Mouse (Mus musculus) hindbrain, embryonic 13.5 days (tissue): ENCODE results near the gene Traf1. TPM values are rescaled to one million over a fixed set of nuclear protein-coding genes. Genes with fewer than 3 reads are reported as not detected.

ENCODE experiments used
- ATAC-seq: fragments of 200-750 bp; cut with Nextera tagmentation; 2 replicates; pipeline ENCODE4 v1.8.0; 2017; ENCODE audit warnings: moderate TSS enrichment; ENCODE audit not compliant: low FRiP score
- H3K27ac ChIP-seq: fragments of 300-500 bp; sonication (generic); 2 replicates; pipeline ENCODE4 v1.5.1; 2015; ENCODE audit warnings: inconsistent platforms, mild to moderate bottlenecking, moderate library complexity
- H3K27me3 ChIP-seq: fragments of 300-500 bp; sonication (generic); 2 replicates; pipeline ENCODE4 v1.6.1; 2015; ENCODE audit warnings: mild to moderate bottlenecking, inconsistent platforms
- H3K36me3 ChIP-seq: fragments of 300-500 bp; sonication (generic); 2 replicates; pipeline ENCODE4 v1.6.1; 2015; ENCODE audit warnings: mild to moderate bottlenecking, inconsistent platforms
- H3K4me1 ChIP-seq: fragments of 300-500 bp; sonication (generic); replicated peaks from 2 replicates; pipeline ENCODE4 v1.6.1; 2015; ENCODE audit warnings: inconsistent platforms
- H3K4me2 ChIP-seq: fragments of 300-500 bp; sonication (generic); 2 replicates; pipeline ENCODE4 v1.6.1; 2015; ENCODE audit warnings: inconsistent platforms, mild to moderate bottlenecking, moderate library complexity
- H3K4me3 ChIP-seq: fragments of 300-500 bp; sonication (generic); 2 replicates; pipeline ENCODE4 v1.5.1; 2015; ENCODE audit warnings: mild to moderate bottlenecking, inconsistent platforms
- H3K9ac ChIP-seq: fragments of 300-500 bp; sonication (generic); 2 replicates; pipeline ENCODE4 v1.6.1; 2015; ENCODE audit warnings: mild to moderate bottlenecking, inconsistent platforms
- H3K9me3 ChIP-seq: fragments of 300-500 bp; sonication (generic); 2 replicates; pipeline ENCODE4 v1.6.1; 2016; ENCODE audit warnings: inconsistent platforms
- WGBS: fragments of 180-500 bp; shearing (Covaris S2); methylation state at CpG from one replicate; pipeline ENCODE4 v1.1.7; 2015; 5-methylcytosine and 5-hydroxymethylcytosine counted together
- polyA plus RNA-seq: library from polyadenylated mRNA; unstranded; fragments of >200 nt; fragmentation: Nextera tagmentation; extraction: Ambion mirVana; gene quantifications from 2 replicates; pipeline ENCODE4 v1.2.1, GENCODE M21; 2015

The Traf1 gene
- polyA plus RNA-seq, 1 experiment from 2014 or later = 0.73 TPM

- H3K4me2 ChIP-seq = no peak overlapping the region
- no peak overlapping the region for H3K27ac ChIP-seq
- H3K9ac ChIP-seq = no peak overlapping the region
- WGBS = 21% methylated on average over 2 of the region's 2 CpGs
- H3K27me3 ChIP-seq = 0 out of 2 replicates have a peak, but pooled peaks cover 6% of the 10 kb centered on the region
- H3K36me3 ChIP-seq = no peaks in the 10 kb centered on the region
- ATAC-seq = no peak
- H3K4me3 ChIP-seq = no peak overlapping the region
- no peaks in the 10 kb centered on the region for H3K4me1 ChIP-seq
- H3K9me3 ChIP-seq = no peaks in the 10 kb centered on the region
Measured at GRCm38 (mm10) chr2:34922729-34923128, 38.8 kb downstream of the Traf1 start.

- Histone ChIP-seq H3K4me2 (no peak overlapping the region), H3K4me3 (no peak overlapping the region), H3K9ac (no peak overlapping the region), H3K36me3 (no peaks in the 10 kb centered on the region), H3K27ac (no peak overlapping the region), H3K9me3 (no peaks in the 10 kb centered on the region), H3K27me3 (peaks cover 9% of the 10 kb centered on the region), H3K4me1 (no peaks in the 10 kb centered on the region)
- no peak for ATAC-seq
- WGBS = 63% methylated on average over 2 of the region's 2 CpGs
Measured at GRCm38 (mm10) chr2:34920144-34920543, 41.4 kb downstream of the Traf1 start.

DNA sequence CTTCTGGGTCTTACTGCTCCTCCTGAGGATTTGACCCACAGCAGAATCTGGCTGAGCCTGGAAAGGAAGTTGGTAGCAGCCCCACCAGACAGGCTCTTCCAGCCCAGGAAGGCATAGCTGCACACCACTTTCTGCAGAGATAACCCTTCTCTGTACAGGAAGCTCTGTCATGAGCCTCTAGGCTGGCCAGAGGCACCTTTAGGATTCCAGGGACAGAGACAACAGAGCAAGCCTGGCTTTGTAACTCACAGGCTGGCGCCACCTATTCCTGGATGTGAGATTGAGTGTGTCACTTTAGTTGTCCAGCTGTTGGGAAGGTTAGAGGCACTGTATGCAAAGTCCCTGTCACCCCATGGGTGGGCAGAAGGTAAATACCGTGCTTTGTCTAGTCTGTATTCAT lies 46.5 kb downstream of the Traf1 start:
- ATAC-seq = no peak
- no peak overlapping the region for H3K9ac ChIP-seq
- H3K4me1 ChIP-seq = peaks cover 22% of the 10 kb centered on the region
- H3K4me3 ChIP-seq = no peak overlapping the region
- WGBS = 61% methylated on average over 2 of the region's 2 CpGs
- H3K36me3 ChIP-seq = no peaks in the 10 kb centered on the region
- peak overlapping the region; percentile 82 for H3K4me2 ChIP-seq
- H3K27ac ChIP-seq = no peak overlapping the region
- H3K9me3 ChIP-seq = no peaks in the 10 kb centered on the region
- H3K27me3 ChIP-seq = peaks cover 47% of the 10 kb centered on the region

- Histone ChIP-seq H3K4me2 (peak overlapping the region; percentile 82), H3K27me3 (peaks cover 47% of the 10 kb centered on the region), H3K9me3 (no peaks in the 10 kb centered on the region), H3K27ac (no peak overlapping the region), H3K9ac (no peak overlapping the region; the same call in 1 of the 2 replicates), H3K4me1 (peaks cover 22% of the 10 kb centered on the region), H3K4me3 (peak overlapping the region; percentile 54), H3K36me3 (no peaks in the 10 kb centered on the region)
- ATAC-seq = no peak
- 7% methylated on average over 2 of the region's 2 CpGs for WGBS
Measured at GRCm38 (mm10) chr2:34914823-34915082, 46.8 kb downstream of the Traf1 start.

DNA sequence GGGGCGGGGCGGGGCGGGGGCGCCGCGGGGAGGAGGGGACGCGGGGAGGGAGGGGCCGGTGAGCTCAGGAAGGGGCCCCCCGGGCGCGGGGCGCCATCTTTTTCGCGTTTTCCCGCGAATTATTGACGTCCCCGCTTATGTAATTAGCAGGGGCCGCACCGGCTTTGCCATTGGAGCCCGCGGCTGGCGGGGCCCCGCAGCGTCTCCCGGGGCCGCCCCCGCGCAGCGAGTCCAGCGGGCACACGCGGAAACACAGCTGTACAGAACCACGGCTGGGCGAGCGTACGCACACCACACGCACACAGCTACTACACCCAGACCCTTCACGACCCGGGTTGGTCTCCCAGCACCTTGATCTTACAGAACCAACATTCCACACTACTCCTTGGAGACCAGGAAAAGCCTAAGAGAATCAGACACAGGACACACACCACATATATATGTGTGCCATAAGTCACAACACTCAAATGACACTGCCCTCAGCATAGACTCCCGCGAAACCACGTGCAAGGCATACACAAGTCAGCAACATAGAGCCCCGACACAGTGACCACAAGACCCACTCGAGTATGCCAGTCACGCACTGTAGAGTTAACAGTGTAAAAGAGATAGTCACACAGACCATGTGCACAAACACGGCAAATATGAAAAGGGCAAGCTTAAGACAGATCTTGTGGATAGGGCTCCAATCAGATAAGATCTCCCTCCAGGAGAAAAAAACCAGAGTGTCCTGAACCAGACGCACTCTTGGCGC lies 47.3 kb downstream of the Traf1 start:
- Histone ChIP-seq H3K9me3 (no peaks in the 10 kb centered on the region), H3K27me3 (peaks cover 47% of the 10 kb centered on the region), H3K36me3 (no peaks in the 10 kb centered on the region), H3K4me3 (peak overlapping the region; percentile 54), H3K4me2 (peak overlapping the region; percentile 82), H3K27ac (no peak overlapping the region), H3K4me1 (peaks cover 22% of the 10 kb centered on the region), H3K9ac (peak overlapping the region; percentile 69)
- ATAC-seq = peak; percentile 62
- 3% methylated on average over 45 of the region's 50 CpGs for WGBS

DNA sequence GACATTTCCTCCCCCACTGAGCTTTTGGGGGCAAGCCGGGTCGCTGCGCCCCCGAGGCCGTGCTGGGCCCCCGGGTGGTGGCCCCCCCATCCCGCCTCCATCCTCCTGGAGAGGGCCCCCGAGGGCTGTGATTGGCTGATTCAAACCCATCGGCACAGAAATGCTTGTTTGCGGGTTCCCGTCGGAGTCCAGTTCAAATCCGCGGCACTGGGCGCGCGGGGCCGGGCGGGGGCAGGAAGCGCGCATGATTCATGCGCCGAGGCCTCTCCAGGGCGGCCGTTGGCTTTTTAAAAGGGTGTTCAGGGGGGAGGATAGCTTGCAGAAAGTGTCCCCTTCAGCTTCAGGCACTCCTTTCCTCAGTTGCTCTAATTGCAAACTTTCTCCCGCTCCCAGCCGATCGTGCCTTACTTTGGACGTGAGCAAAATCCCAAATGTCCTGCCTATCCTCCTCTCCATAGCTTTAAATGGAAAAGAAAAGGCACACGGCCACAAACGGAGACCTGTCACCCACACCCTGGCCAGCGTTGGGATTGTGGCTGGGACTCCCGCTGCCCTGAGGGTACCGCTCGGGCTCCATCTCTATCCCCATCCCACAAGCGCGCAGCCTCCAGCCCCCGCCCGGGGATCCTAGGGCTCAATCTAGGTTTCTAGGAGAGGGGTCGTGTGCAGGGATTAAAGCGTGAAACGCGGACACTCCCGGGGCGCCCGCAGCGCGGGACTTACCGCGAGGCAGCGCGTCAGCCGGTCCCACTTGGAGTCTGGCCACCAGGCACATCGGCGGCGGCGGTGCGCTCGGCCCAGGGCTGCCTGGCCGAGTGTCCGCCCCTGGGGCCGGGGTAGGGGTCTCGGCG lies 48.1 kb downstream of the Traf1 start, which contains the start of gene Phf19:
Phf19 (minus strand) TSS at position 809 of the 851 bp plus-strand sequence.
- Histone ChIP-seq H3K4me3 (peak within 1 kb of the TSS; percentile 54), H3K9me3 (no peaks in the 10 kb centered on the region), H3K27ac (no peak within 1 kb of the TSS), H3K4me1 (peaks cover 22% of the 10 kb centered on the region), H3K36me3 (no peaks in the 10 kb centered on the region), H3K27me3 (peaks cover 47% of the 10 kb centered on the region), H3K9ac (peak within 1 kb of the TSS; percentile 69), H3K4me2 (peak within 1 kb of the TSS; percentile 82)
- 1% methylated on average over 53 of the region's 64 CpGs for WGBS
- ATAC-seq = peak; percentile 37; the same call in 1 of the 2 replicates

DNA sequence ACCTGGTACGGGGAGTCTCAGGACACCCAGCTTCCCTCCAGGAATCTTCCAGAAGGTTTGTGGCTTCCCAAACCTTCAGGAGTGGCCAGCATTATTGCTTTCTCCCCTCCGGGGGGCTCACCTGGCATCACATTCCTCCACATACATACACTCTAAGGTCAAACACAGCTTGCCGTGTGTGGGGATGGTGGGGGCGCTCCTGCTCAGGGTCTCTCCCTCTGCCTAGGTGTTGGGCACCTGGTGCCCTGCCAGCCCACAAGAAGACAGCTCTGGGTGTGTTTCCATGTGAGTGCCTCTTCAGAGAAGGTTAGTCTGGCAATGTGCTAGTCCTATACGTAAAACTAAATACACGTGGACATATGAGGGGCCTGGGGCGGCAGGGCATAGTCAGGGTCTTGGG lies 49.0 kb downstream of the Traf1 start:
- Histone ChIP-seq H3K4me3 (peak overlapping the region; percentile 54), H3K27ac (no peak overlapping the region), H3K9me3 (no peaks in the 10 kb centered on the region), H3K27me3 (peaks cover 47% of the 10 kb centered on the region), H3K4me1 (peaks cover 22% of the 10 kb centered on the region), H3K36me3 (no peaks in the 10 kb centered on the region), H3K9ac (no peak overlapping the region), H3K4me2 (peak overlapping the region; percentile 82; the same call in 1 of the 2 replicates)
- 45% methylated on average over 7 of the region's 7 CpGs for WGBS
- ATAC-seq = no peak

- ATAC-seq = no peak
- H3K4me3 ChIP-seq = no peak overlapping the region
- H3K4me2 ChIP-seq = no peak overlapping the region
- H3K27me3 ChIP-seq = peaks cover 47% of the 10 kb centered on the region
- no peaks in the 10 kb centered on the region for H3K9me3 ChIP-seq
- H3K9ac ChIP-seq = no peak overlapping the region
- no peak overlapping the region for H3K27ac ChIP-seq
- WGBS = 85% methylated on average over 5 of the region's 5 CpGs
- H3K36me3 ChIP-seq = no peaks in the 10 kb centered on the region
- peaks cover 22% of the 10 kb centered on the region for H3K4me1 ChIP-seq
Measured at GRCm38 (mm10) chr2:34911871-34912270, 49.7 kb downstream of the Traf1 start.

DNA sequence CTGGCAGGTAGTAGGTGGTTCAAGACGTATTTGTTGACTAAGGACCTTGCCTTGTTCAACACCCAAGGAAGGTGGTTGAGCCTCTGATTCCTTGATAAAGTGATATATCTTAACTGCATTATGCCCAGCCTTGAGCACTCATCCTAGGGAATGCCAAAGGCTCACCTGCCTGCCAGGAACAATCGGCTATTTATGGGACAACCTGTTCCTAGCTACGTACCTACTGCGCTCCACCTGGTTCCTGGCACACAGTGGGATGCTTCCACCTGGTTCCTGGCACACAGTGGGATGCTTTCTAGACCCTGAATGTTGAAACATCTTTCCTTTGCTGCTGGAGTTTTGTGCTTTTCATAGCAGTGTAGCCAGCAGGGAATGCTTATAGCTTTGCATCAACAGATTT lies 51.9 kb downstream of the Traf1 start:
- Histone ChIP-seq H3K9ac (no peak overlapping the region), H3K9me3 (no peaks in the 10 kb centered on the region), H3K27me3 (peaks cover 42% of the 10 kb centered on the region), H3K4me3 (no peak overlapping the region), H3K36me3 (no peaks in the 10 kb centered on the region), H3K27ac (no peak overlapping the region), H3K4me2 (no peak overlapping the region), H3K4me1 (peaks cover 19% of the 10 kb centered on the region)
- no peak for ATAC-seq
- 91% methylated on average over 4 of the region's 4 CpGs for WGBS

- no peak for ATAC-seq
- WGBS = 42% methylated on average over 12 of the region's 12 CpGs
Measured at GRCm38 (mm10) chr2:34906861-34907604, 54.5 kb downstream of the Traf1 start.

GRCm38 (mm10) chr2:34906426-34906825 lies 55.1 kb downstream of the Traf1 start:
- Histone ChIP-seq H3K27me3 (peaks cover 10% of the 10 kb centered on the region; the same call in 1 of the 2 replicates), H3K9ac (no peak overlapping the region), H3K27ac (no peak overlapping the region), H3K9me3 (no peaks in the 10 kb centered on the region), H3K4me3 (no peak overlapping the region), H3K4me1 (peaks cover 13% of the 10 kb centered on the region), H3K4me2 (no peak overlapping the region), H3K36me3 (no peaks in the 10 kb centered on the region)
- no peak for ATAC-seq
- WGBS = 71% methylated on average over 6 of the region's 6 CpGs

More at GRCm38 (mm10) chr2:34906861-34907604, 54.5 kb downstream of the Traf1 start:
- no peaks in the 10 kb centered on the region for H3K36me3 ChIP-seq
- H3K4me3 ChIP-seq = no peak overlapping the region
- no peaks in the 10 kb centered on the region for H3K9me3 ChIP-seq
- H3K4me1 ChIP-seq = peaks cover 13% of the 10 kb centered on the region
- H3K27me3 ChIP-seq = peaks cover 16% of the 10 kb centered on the region
- H3K27ac ChIP-seq = no peak overlapping the region
- no peak overlapping the region for H3K9ac ChIP-seq
- no peak overlapping the region for H3K4me2 ChIP-seq
